Mouse (Mus musculus): ENCODE measurements around the gene Zbed4. TPM values are rescaled to one million over a fixed set of nuclear protein-coding genes. Genes with fewer than 3 reads are reported as not detected.
"Not testable (repeated sequence)": the region's sequence is repeated elsewhere in the genome, so short reads cannot be mapped to it uniquely, and the experiment has no call there.

Gene Zbed4
- polyA plus RNA-seq, 1 experiment from 2014 or later, result 16.1 TPM

- Histone ChIP-seq H3K4me3 (ENCODE audit: low read depth, low read length) (no peak overlapping the region), H3K27me3 (ENCODE audit: control insufficient read depth, insufficient read depth, low read length) (no peaks in the 10 kb centered on the region), H3K9ac (ENCODE audit: low read depth, low read length) (no peak overlapping the region), H3K27ac (ENCODE audit: low read depth, low read length) (no peak overlapping the region), H3K4me1 (ENCODE audit: control insufficient read depth, insufficient read depth, low read length) (peaks cover 3% of the 10 kb centered on the region; the same call in 1 of the 2 replicates), H3K36me3 (ENCODE audit: control insufficient read depth, insufficient read depth, low read length) (no peaks in the 10 kb centered on the region), H3K9me3 (replicated peaks; ENCODE audit: control insufficient read depth, low read length) (no peaks in the 10 kb centered on the region), H3K4me2 (no peak overlapping the region)
- ATAC-seq (replicated peaks; ENCODE audit: insufficient number of reproducible peaks, low FRiP score, low TSS enrichment), result no peak
- WGBS (ENCODE audit: insufficient replicate concordance), result 46% methylated on average over 3 of the region's 3 CpGs
Observed at GRCm38 (mm10) chr15:88745926-88746325, 5.5 kb upstream of the Zbed4 start.

GRCm38 (mm10) chr15:88749617-88750016, 1.8 kb upstream of the Zbed4 start:
- H3K4me1 ChIP-seq (ENCODE audit: control insufficient read depth, insufficient read depth, low read length); H3K9ac ChIP-seq (ENCODE audit: low read depth, low read length); H3K9me3 ChIP-seq (replicated peaks; ENCODE audit: control insufficient read depth, low read length); H3K36me3 ChIP-seq (ENCODE audit: control insufficient read depth, insufficient read depth, low read length); ATAC-seq (replicated peaks; ENCODE audit: insufficient number of reproducible peaks, low FRiP score, low TSS enrichment); H3K4me2 ChIP-seq; H3K4me3 ChIP-seq (ENCODE audit: low read depth, low read length); H3K27ac ChIP-seq (ENCODE audit: low read depth, low read length); H3K27me3 ChIP-seq (ENCODE audit: control insufficient read depth, insufficient read depth, low read length): not testable (repeated sequence)
- 88% methylated on average over 8 of the region's 8 CpGs for WGBS (ENCODE audit: insufficient replicate concordance)

GRCm38 (mm10) chr15:88750032-88750431, 1.4 kb upstream of the Zbed4 start:
- 87% methylated on average over 10 of the region's 10 CpGs for WGBS (ENCODE audit: insufficient replicate concordance)
- no peak overlapping the region for H3K9ac ChIP-seq (ENCODE audit: low read depth, low read length)
- no peak overlapping the region for H3K4me3 ChIP-seq (ENCODE audit: low read depth, low read length)
- H3K27ac ChIP-seq (ENCODE audit: low read depth, low read length), result no peak overlapping the region
- no peaks in the 10 kb centered on the region for H3K9me3 ChIP-seq (replicated peaks; ENCODE audit: control insufficient read depth, low read length)
- H3K27me3 ChIP-seq (ENCODE audit: control insufficient read depth, insufficient read depth, low read length), result no peaks in the 10 kb centered on the region
- ATAC-seq (replicated peaks; ENCODE audit: insufficient number of reproducible peaks, low FRiP score, low TSS enrichment), result no peak
- H3K4me2 ChIP-seq, result no peak overlapping the region
- H3K36me3 ChIP-seq (ENCODE audit: control insufficient read depth, insufficient read depth, low read length), result peaks cover under 1% of the 10 kb centered on the region; the same call in 1 of the 2 replicates
- H3K4me1 ChIP-seq (ENCODE audit: control insufficient read depth, insufficient read depth, low read length), result peaks cover 7% of the 10 kb centered on the region

- no peaks in the 10 kb centered on the region for H3K9me3 ChIP-seq (replicated peaks; ENCODE audit: control insufficient read depth, low read length)
- peak overlapping the region; percentile 87 for H3K27ac ChIP-seq (ENCODE audit: low read depth, low read length)
- peak overlapping the region; percentile 64 for H3K9ac ChIP-seq (ENCODE audit: low read depth, low read length)
- peak; percentile 96 for ATAC-seq (replicated peaks; ENCODE audit: insufficient number of reproducible peaks, low FRiP score, low TSS enrichment)
- peaks cover 7% of the 10 kb centered on the region for H3K4me1 ChIP-seq (ENCODE audit: control insufficient read depth, insufficient read depth, low read length)
- 7% methylated on average over 54 of the region's 54 CpGs for WGBS (ENCODE audit: insufficient replicate concordance)
- H3K27me3 ChIP-seq (ENCODE audit: control insufficient read depth, insufficient read depth, low read length), result no peaks in the 10 kb centered on the region
- H3K36me3 ChIP-seq (ENCODE audit: control insufficient read depth, insufficient read depth, low read length), result peaks cover 2% of the 10 kb centered on the region; the same call in 1 of the 2 replicates
- H3K4me2 ChIP-seq, result peak overlapping the region; percentile 61
- H3K4me3 ChIP-seq (ENCODE audit: low read depth, low read length), result peak overlapping the region; percentile 89
Observed at GRCm38 (mm10) chr15:88750677-88751563, 540 bp upstream of the Zbed4 start.

GRCm38 (mm10) chr15:88752403-88752733, 908 bp downstream of the Zbed4 start:
- Histone ChIP-seq H3K4me3 (ENCODE audit: low read depth, low read length) (peak overlapping the region; percentile 89), H3K4me2 (peak overlapping the region; percentile 61), H3K4me1 (ENCODE audit: control insufficient read depth, insufficient read depth, low read length) (peaks cover 9% of the 10 kb centered on the region), H3K36me3 (ENCODE audit: control insufficient read depth, insufficient read depth, low read length) (peaks cover 2% of the 10 kb centered on the region; the same call in 1 of the 2 replicates), H3K27me3 (ENCODE audit: control insufficient read depth, insufficient read depth, low read length) (no peaks in the 10 kb centered on the region), H3K9me3 (replicated peaks; ENCODE audit: control insufficient read depth, low read length) (no peaks in the 10 kb centered on the region), H3K27ac (ENCODE audit: low read depth, low read length) (peak overlapping the region; percentile 88), H3K9ac (ENCODE audit: low read depth, low read length) (peak overlapping the region; percentile 87)
- ATAC-seq (replicated peaks; ENCODE audit: insufficient number of reproducible peaks, low FRiP score, low TSS enrichment), result no peak
- WGBS (ENCODE audit: insufficient replicate concordance), result 2% methylated on average over 8 of the region's 8 CpGs

- H3K27ac ChIP-seq (ENCODE audit: low read depth, low read length), result peak overlapping the region; percentile 15; the same call in 1 of the 2 replicates
- no peak overlapping the region for H3K9ac ChIP-seq (ENCODE audit: low read depth, low read length)
- no peak overlapping the region for H3K4me3 ChIP-seq (ENCODE audit: low read depth, low read length)
- H3K9me3 ChIP-seq (replicated peaks; ENCODE audit: control insufficient read depth, low read length), result no peaks in the 10 kb centered on the region
- H3K36me3 ChIP-seq (ENCODE audit: control insufficient read depth, insufficient read depth, low read length), result peaks cover 2% of the 10 kb centered on the region; the same call in 1 of the 2 replicates
- 77% methylated on average over 2 of the region's 2 CpGs for WGBS (ENCODE audit: insufficient replicate concordance)
- no peaks in the 10 kb centered on the region for H3K27me3 ChIP-seq (ENCODE audit: control insufficient read depth, insufficient read depth, low read length)
- ATAC-seq (replicated peaks; ENCODE audit: insufficient number of reproducible peaks, low FRiP score, low TSS enrichment), result no peak
- H3K4me1 ChIP-seq (ENCODE audit: control insufficient read depth, insufficient read depth, low read length), result peaks cover 20% of the 10 kb centered on the region
- no peak overlapping the region for H3K4me2 ChIP-seq
Observed at GRCm38 (mm10) chr15:88754896-88755295, 3.4 kb downstream of the Zbed4 start.

GRCm38 (mm10) chr15:88755761-88756160, 4.3 kb downstream of the Zbed4 start:
- no peaks in the 10 kb centered on the region for H3K9me3 ChIP-seq (replicated peaks; ENCODE audit: control insufficient read depth, low read length)
- peaks cover 2% of the 10 kb centered on the region; the same call in 1 of the 2 replicates for H3K36me3 ChIP-seq (ENCODE audit: control insufficient read depth, insufficient read depth, low read length)
- WGBS (ENCODE audit: insufficient replicate concordance), result 92% methylated on average over 18 of the region's 18 CpGs
- H3K4me1 ChIP-seq (ENCODE audit: control insufficient read depth, insufficient read depth, low read length), result peaks cover 17% of the 10 kb centered on the region
- H3K4me3 ChIP-seq (ENCODE audit: low read depth, low read length), result no peak overlapping the region
- no peaks in the 10 kb centered on the region for H3K27me3 ChIP-seq (ENCODE audit: control insufficient read depth, insufficient read depth, low read length)
- ATAC-seq (replicated peaks; ENCODE audit: insufficient number of reproducible peaks, low FRiP score, low TSS enrichment), result no peak
- no peak overlapping the region for H3K4me2 ChIP-seq
- no peak overlapping the region for H3K9ac ChIP-seq (ENCODE audit: low read depth, low read length)
- H3K27ac ChIP-seq (ENCODE audit: low read depth, low read length), result no peak overlapping the region

- 44% methylated on average over 3 of the region's 3 CpGs for WGBS (ENCODE audit: insufficient replicate concordance)
- H3K36me3 ChIP-seq (ENCODE audit: control insufficient read depth, insufficient read depth, low read length), result peaks cover 7% of the 10 kb centered on the region
- H3K4me2 ChIP-seq, result peak overlapping the region; percentile 37
Observed at GRCm38 (mm10) chr15:88758061-88758460, 6.6 kb downstream of the Zbed4 start.

More at GRCm38 (mm10) chr15:88758061-88758460, 6.6 kb downstream of the Zbed4 start:
- H3K9ac ChIP-seq (ENCODE audit: low read depth, low read length), result no peak overlapping the region
- peaks cover 15% of the 10 kb centered on the region for H3K4me1 ChIP-seq (ENCODE audit: control insufficient read depth, insufficient read depth, low read length)
- peak overlapping the region; percentile 77 for H3K27ac ChIP-seq (ENCODE audit: low read depth, low read length)
- H3K9me3 ChIP-seq (replicated peaks; ENCODE audit: control insufficient read depth, low read length), result no peaks in the 10 kb centered on the region
- no peaks in the 10 kb centered on the region for H3K27me3 ChIP-seq (ENCODE audit: control insufficient read depth, insufficient read depth, low read length)
- H3K4me3 ChIP-seq (ENCODE audit: low read depth, low read length), result no peak overlapping the region
- no peak for ATAC-seq (replicated peaks; ENCODE audit: insufficient number of reproducible peaks, low FRiP score, low TSS enrichment)
